Mouse (Mus musculus): ENCODE data around the gene Olfr221.
A peak's percentile ranks its signal among the peaks of the same experiment; 100 is the strongest.

Gene Olfr221

GRCm38 (mm10) chr14:52019590-52020340 lies 22.5 kb downstream of the Olfr221 start:
- peak; percentile 98 for DNase-seq (ENCODE audit: extremely low spot score, low spot score)

GRCm38 (mm10) chr14:52019051-52019589 lies 23.1 kb downstream of the Olfr221 start:
- no peak for DNase-seq (ENCODE audit: extremely low spot score, low spot score)

DNA sequence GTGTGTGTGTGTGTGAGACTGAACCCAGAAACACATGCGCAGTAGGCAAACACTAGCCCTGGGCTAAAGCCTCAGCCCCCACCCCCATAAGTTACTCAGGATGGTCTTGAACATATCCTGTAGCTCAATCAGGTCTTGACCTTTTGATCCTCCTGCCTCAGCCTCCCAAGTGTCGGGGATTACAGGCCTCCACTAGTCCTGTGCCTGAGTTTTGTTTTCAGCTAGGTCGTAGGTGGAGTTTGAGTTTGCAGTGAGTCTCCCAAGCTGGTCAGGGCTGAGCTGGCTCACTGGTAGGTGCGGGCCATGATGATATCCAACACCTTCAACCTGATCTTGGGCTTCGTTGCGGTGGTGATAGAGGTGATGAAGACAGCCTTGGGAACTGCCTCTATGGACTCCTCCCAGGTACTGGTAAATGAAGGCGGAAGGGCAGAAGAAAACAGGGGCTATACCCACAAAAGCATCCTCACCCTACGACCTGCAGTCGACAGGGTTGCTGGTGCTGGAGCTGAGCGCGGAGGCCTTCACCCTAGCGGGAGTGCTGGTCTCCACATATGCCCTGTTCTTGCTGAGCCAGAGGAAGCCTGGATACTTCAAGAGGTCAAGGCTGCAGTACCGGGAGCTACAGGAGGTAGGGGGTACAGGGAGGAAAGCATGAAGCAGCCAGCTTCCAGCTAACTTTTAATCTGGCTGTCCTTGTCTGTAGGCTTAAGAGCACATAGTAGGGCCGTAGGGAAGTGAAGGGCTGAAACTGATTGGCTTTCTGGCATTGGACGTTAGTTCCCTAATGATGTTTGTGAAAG lies 23.8 kb downstream of the Olfr221 start:
- DNase-seq (ENCODE audit: extremely low spot score, low spot score): no peak

- DNase-seq (ENCODE audit: extremely low spot score, low spot score): no peak
These were observed 24.6 kb downstream of the Olfr221 start for GRCm38 (mm10) chr14:52017662-52018061.

DNA sequence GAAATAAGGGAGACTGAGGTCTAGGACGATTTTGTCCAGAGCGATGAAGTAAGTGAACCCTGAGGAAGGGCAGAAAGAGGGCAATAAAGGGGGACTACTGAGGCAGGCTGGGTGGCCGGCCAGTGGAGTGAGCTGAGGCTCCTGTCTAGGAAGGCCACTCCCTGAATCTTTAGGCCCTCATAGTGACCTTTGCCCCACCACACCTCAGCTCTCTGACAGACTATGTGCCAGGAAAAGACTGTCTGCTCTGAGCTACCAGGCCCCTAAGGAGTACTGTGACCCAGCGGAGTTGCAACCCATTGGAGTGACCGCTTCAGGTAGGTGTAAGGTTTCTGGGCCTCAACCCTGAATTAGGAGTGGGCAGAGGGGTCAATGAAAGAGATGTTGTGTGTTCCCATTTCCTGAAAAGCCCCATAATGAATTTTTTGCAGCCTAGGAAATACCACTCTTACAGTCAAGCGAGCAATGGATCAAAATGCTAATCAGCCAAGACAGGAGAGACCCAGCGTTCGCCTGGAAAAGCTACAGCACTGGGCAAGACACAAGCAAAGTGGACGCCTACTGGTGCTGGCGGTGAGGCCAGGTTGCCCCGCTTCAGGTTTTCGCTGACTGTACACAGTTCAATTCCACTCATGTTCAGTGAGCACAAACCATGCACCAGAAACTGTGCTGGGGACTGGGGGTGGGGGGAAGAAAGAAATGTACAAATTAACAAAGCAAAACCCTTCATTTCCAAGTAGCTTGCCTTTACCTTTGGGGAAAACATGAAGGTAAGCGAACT lies 25.4 kb downstream of the Olfr221 start:
- DNase-seq (ENCODE audit: extremely low spot score, low spot score): no peak

DNA sequence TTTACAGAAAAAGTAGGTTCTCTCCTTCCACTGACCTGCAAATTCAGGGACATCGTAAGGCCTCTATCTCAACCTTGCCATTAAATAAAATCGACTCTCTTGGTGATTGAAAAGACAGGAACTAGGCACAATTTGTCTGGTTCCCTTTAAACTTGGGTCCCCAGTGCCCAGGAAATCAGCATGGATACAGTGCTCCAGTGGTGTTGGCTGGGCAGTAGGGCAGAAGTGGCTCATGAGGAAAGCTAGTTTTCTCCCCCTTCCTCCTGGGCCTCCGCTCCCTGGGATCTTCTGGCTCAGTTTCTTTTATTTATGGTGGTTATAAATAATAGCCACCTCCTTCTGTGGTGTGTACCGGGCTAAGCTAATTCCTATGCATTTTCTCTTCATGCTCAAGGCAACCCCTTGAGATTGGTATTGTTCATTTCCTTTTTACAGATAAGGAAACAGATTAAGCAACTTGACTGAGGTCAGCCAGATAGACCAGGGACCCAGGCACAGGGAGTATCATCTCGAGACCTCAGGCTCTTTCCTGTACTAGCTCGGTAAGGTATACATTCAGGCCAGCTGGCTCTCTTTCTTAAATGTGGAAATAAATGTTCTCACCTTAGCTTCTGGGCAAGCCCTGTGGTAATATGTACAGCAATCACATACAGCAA lies 26.7 kb downstream of the Olfr221 start, which contains the start of gene Tmem253:
TSS of gene Tmem253 (plus strand) at position 214 of the 656 bp plus-strand sequence.
- DNase-seq (ENCODE audit: extremely low spot score, low spot score): peak; percentile 15

- DNase-seq (ENCODE audit: extremely low spot score, low spot score): peak; percentile 80
These were observed 27.4 kb downstream of the Olfr221 start for GRCm38 (mm10) chr14:52014761-52015311.

- DNase-seq (ENCODE audit: extremely low spot score, low spot score): peak; percentile 38
These were observed 27.9 kb downstream of the Olfr221 start for GRCm38 (mm10) chr14:52014271-52014760.

- peak; percentile 70 for DNase-seq (ENCODE audit: extremely low spot score, low spot score)
These were observed 28.5 kb downstream of the Olfr221 start for GRCm38 (mm10) chr14:52013771-52014219.

DNA sequence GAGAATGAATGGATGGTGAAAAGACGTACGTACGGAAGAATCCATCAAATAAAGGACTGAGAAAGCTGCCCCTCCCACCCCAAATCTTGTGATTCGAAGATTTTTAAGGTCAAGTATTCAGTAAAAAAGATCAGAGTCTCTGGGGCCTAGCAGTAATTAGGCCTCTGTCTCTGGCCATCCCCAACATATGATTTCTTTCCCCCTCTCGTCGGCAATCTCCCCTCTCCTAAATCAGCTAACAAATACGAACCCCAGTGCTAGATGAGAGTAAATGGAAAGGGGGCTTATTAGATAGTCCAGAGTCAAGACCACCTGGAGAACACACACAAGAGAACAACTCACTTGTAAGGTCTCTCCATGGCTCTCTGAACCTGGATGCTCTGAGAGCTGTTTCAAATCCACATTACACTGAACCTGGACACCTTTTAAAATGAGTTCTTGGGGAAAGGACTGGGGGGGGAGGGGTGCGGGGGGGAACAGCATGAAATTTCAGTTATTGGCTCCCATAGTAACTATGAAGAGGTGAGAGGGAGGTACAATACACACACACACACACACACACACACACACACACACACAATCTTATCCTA lies 29.1 kb downstream of the Olfr221 start:
- DNase-seq (ENCODE audit: extremely low spot score, low spot score): no peak

- DNase-seq (ENCODE audit: extremely low spot score, low spot score): no peak
These were observed 29.7 kb downstream of the Olfr221 start for GRCm38 (mm10) chr14:52012553-52012952.

- no peak for DNase-seq (ENCODE audit: extremely low spot score, low spot score)
These were observed 30.2 kb downstream of the Olfr221 start for GRCm38 (mm10) chr14:52012085-52012484.

DNA sequence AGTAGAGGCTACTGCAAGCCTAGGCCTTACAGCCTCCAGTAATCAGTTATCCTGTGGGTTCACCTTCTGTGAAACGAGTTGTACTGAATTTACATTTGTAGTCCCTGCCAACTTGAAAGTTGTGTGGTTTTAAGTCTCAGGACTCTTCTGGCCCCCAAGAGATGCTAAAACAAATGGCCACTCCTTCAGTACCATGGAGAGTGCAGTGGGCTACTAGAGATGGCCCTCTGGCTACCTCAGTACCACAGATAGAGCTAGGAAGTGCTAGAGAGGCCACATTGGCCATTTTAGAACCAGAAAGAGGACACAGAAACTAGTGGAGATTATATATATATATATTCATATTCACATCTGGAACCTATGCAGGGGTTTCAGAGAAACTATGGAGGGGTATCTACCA lies 30.6 kb downstream of the Olfr221 start:
- DNase-seq (ENCODE audit: extremely low spot score, low spot score): no peak

DNA sequence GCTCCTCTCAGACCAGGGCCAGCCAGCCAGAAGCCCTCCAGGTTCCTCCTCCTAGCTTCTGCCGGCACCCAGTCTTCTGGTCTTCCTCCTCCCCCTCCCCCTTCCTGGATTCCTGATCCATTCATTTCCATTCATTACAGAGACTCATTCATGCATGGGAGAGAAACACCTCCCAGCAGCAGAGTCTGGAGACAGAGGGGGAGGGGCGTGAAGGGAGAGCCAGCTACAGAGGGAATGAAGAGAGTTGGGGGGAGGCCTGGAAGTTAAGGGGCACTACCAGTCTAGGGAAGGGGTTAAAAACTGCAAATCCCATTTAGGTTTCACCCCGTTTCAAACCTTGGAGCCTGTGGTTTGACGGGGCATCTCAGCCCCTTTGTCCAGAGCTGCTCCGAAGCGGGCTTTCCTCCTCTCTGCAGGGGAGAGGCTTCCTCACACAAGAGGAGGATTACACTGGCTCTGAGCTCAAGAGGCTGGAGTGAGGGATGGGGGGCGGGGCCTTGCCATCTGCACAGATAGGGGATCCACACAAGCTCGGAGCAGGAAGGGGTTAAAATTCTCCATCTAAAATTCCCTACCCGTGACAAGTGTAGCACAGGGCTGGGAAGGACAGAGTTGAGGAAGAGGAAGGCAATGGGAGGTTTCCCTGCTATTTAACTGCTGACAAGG lies 31.7 kb downstream of the Olfr221 start:
- peak; percentile 80 for DNase-seq (ENCODE audit: extremely low spot score, low spot score)

DNA sequence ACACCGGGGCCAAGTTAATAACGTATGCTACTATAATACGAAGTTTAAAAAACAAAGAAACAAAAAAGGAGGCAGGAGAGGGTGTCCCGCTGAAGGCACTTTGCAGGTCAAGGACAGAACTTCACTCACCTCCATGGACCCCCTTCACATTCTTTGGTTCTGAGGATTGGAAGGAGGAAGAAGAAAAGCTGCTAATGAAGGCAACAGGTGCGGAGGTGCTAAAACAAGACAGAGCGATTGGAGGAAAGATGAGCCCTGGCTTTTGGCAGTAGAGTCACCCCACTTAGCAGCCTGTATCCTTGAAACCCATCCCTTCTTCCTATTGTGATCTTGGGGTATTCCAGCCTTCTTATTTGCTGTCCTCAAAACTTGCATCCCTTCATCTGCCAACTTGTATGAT lies 32.4 kb downstream of the Olfr221 start:
- DNase-seq (ENCODE audit: extremely low spot score, low spot score): no peak

DNA sequence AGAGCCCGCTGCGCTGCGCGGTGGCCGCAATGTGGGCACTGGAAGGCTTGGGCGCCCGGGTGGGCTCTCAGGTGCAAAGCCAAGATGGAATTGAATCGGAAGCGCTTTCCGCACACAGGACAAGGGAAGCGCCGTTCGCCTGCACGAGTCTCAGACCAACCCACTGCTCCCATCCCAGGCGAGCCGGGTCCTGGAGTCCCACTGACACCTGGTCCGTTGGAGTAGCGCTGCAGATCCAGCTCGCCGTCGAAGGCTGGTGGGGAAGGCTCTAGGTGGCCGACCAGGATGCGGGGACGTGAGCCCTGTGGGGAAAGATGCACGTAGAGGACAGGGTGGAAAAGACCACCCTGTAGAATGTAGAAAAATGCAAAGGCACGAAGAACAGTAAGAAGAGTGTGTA lies 32.9 kb downstream of the Olfr221 start:
- no peak for DNase-seq (ENCODE audit: extremely low spot score, low spot score)

- peak; percentile 89 for DNase-seq (ENCODE audit: extremely low spot score, low spot score)
These were observed 33.7 kb downstream of the Olfr221 start for GRCm38 (mm10) chr14:52008321-52009203.

DNA sequence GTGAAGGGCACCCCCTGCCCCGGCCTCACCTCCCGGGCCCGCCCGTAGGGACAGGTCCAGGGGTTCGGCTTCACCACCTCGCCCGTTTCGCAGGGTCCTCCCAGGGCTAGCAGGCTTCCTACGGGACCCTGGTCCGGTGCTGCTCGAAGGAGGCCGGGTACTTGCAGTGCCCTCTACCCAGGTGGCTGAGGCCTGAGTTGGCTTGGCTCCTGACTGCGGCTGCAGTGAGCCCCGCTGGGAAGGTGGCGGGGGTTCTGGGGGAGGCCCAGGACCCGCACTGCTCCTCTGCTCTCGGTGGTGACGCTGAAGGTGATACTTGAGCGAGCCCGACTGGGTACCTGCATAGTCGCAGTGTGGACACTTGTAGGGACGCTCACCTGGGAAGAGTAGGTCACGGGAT lies 35.5 kb downstream of the Olfr221 start:
- no peak for DNase-seq (ENCODE audit: extremely low spot score, low spot score)
